ENCODE assay signal across 8 mouse cellular contexts in the genomic region with DNA sequence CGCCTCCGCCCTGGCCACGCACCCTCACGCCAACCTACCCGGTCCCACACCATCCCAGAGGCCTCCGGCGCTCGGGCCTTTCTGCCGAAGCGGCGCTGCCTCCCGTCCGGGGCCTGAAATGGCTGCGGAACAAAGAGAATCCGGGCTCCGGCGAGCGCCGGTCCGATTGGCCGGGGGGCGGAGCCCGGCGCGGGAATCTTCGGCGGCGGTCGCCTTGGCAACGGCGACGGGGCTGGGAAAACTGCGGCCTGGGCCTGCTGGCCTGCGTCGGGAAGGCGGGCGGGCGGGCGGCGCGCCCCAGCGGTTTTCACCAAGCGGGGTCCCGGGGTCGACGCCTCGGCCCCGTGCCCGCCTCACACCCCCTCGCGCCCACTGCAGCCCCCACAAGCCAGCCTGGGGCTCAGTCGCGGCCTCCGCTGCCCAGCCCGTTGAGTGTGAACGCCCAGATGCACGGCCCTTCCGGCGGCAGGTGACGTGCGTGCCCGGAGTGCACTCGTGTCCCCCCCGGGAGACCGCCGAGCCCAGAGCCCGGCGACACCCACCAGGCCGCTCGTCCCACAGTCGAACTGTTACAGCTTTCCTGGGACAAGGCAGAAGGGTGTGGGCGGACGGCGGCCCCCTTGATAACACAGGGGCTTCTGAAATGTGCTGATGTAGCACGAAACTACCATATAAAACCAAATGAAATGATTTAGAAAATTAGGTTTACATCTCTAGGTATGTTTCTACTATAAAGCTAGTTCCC. TPM values are rescaled to one million over a fixed set of nuclear protein-coding genes. Genes with fewer than 3 reads are reported as not detected.
DNase-seq lines count a peak whose midpoint lies in the region; ATAC-seq and TF ChIP-seq lines count a peak whose summit lies in the region.

Gene Tnpo1, minus strand, starts transcription at position 172 of the 745 bp plus-strand sequence.

- no peaks in the 10 kb centered on the region for H3K27me3 ChIP-seq in forebrain, embryonic 11.5 days (ENCODE audit: control insufficient read depth, insufficient read depth, low read length)
- H3K27me3 ChIP-seq in heart, embryonic 16.5 days (ENCODE audit: control insufficient read depth, insufficient read depth, low read length) = no peaks in the 10 kb centered on the region
- H3K27me3 ChIP-seq in liver, embryonic 16.5 days (ENCODE audit: control insufficient read depth, insufficient read depth, low read depth, low read length) = no peaks in the 10 kb centered on the region
- H3K27me3 ChIP-seq in neural tube, embryonic 13.5 days = no peaks in the 10 kb centered on the region
- H3K27me3 ChIP-seq in testis, adult 2 months (ENCODE audit: control insufficient read depth, insufficient read depth, low read length) = no peaks in the 10 kb centered on the region

- H3K27ac ChIP-seq in forebrain, embryonic 11.5 days (ENCODE audit: low read depth, low read length) = peak within 1 kb of the TSS; percentile 96
- H3K27ac ChIP-seq in heart, embryonic 16.5 days (ENCODE audit: low read length) = peak within 1 kb of the TSS; percentile 95
- H3K27ac ChIP-seq in liver, embryonic 16.5 days (ENCODE audit: low read length) = peak within 1 kb of the TSS; percentile 92
- peak within 1 kb of the TSS; percentile 99 for H3K27ac ChIP-seq in neural tube, embryonic 13.5 days (replicated peaks)
- H3K27ac ChIP-seq in testis, adult 2 months (ENCODE audit: control insufficient read depth, insufficient read depth, low read depth, low read length) = peak within 1 kb of the TSS; percentile 94

- TF ChIP-seq POLR2A in testis, adult 2 months (IDR thresholded peaks at IDR 0.05; ENCODE audit: control insufficient read depth, low read depth, low read length) = peak; percentile 73

- peak; percentile 74 to 75 for DNase-seq in CD8-positive naive resting alpha-beta T cell, adult 2 months (ENCODE audit: low read depth in 2 of 2, low spot score in 2 of 2)
- peak; percentile 70 for DNase-seq in c-Kit-positive CD71-negative TER-119-negative erythroid progenitor cells, embryonic 14.5 days (ENCODE audit: low read depth)
- peak; percentile 97 for DNase-seq in forebrain, embryonic 11.5 days (ENCODE audit: low spot score)
- peak; percentile 95 to 97 for DNase-seq in kidney, postnatal 4 days

- peak within 1 kb of the TSS; percentile 100 for H3K9ac ChIP-seq in forebrain, embryonic 11.5 days (ENCODE audit: low read length)
- peak within 1 kb of the TSS; percentile 97 for H3K9ac ChIP-seq in heart, embryonic 16.5 days (ENCODE audit: low read length)
- peak within 1 kb of the TSS; percentile 98 for H3K9ac ChIP-seq in liver, embryonic 16.5 days (ENCODE audit: low read depth, low read length)
- peak within 1 kb of the TSS; percentile 100 for H3K9ac ChIP-seq in neural tube, embryonic 13.5 days

- ATAC-seq in forebrain, embryonic 11.5 days (replicated peaks; ENCODE audit: low FRiP score) = peak; percentile 96
- peak; percentile 93 for ATAC-seq in heart, embryonic 16.5 days (replicated peaks; ENCODE audit: extremely low read depth, insufficient read depth, low FRiP score)
- peak; percentile 91 for ATAC-seq in liver, embryonic 16.5 days (ENCODE audit: low read depth)
- ATAC-seq in neural tube, embryonic 13.5 days (ENCODE audit: low read depth) = peak; percentile 93

- H3K4me1 ChIP-seq in forebrain, embryonic 11.5 days (replicated peaks; ENCODE audit: control insufficient read depth, insufficient read depth, low read length) = peaks cover 3% of the 10 kb centered on the region; the same call in 1 of the 2 replicates
- H3K4me1 ChIP-seq in heart, embryonic 16.5 days (ENCODE audit: control insufficient read depth, insufficient read depth, low read length) = peaks cover 15% of the 10 kb centered on the region
- H3K4me1 ChIP-seq in liver, embryonic 16.5 days (ENCODE audit: control insufficient read depth, low read depth, low read length) = peaks cover 16% of the 10 kb centered on the region
- peaks cover 38% of the 10 kb centered on the region for H3K4me1 ChIP-seq in neural tube, embryonic 13.5 days (replicated peaks)
- H3K4me1 ChIP-seq in testis, adult 2 months (ENCODE audit: control insufficient read depth, insufficient read depth, low read length) = peaks cover 6% of the 10 kb centered on the region; the same call in 1 of the 2 replicates

- H3K36me3 ChIP-seq in forebrain, embryonic 11.5 days (ENCODE audit: control insufficient read depth, insufficient read depth, low read length) = peaks cover 11% of the 10 kb centered on the region
- H3K36me3 ChIP-seq in heart, embryonic 16.5 days (ENCODE audit: control insufficient read depth, insufficient read depth) = peaks cover 4% of the 10 kb centered on the region
- peaks cover 2% of the 10 kb centered on the region for H3K36me3 ChIP-seq in liver, embryonic 16.5 days (ENCODE audit: control insufficient read depth, insufficient read depth)
- peaks cover 12% of the 10 kb centered on the region for H3K36me3 ChIP-seq in neural tube, embryonic 13.5 days
- H3K36me3 ChIP-seq in testis, adult 2 months (ENCODE audit: control insufficient read depth, insufficient read depth, low read length) = no peaks in the 10 kb centered on the region; the same call in 1 of the 2 replicates

- 2% methylated on average over 65 of the region's 75 CpGs for WGBS in forebrain, embryonic 11.5 days
- under 1% methylated on average over 74 of the region's 75 CpGs for WGBS in heart, embryonic 16.5 days
- WGBS in liver, embryonic 16.5 days (ENCODE audit: insufficient replicate concordance) = under 1% methylated on average over 75 of the region's 75 CpGs
- WGBS in neural tube, embryonic 13.5 days = under 1% methylated on average over 69 of the region's 75 CpGs

- H3K4me3 ChIP-seq in forebrain, embryonic 11.5 days (ENCODE audit: low read depth, low read length) = peak within 1 kb of the TSS; percentile 99
- peak within 1 kb of the TSS; percentile 95 for H3K4me3 ChIP-seq in heart, embryonic 16.5 days (ENCODE audit: low read length)
- H3K4me3 ChIP-seq in liver, embryonic 16.5 days (ENCODE audit: low read depth, low read length) = peak within 1 kb of the TSS; percentile 98
- H3K4me3 ChIP-seq in neural tube, embryonic 13.5 days = peak within 1 kb of the TSS; percentile 98
- peak within 1 kb of the TSS; percentile 95 for H3K4me3 ChIP-seq in testis, adult 2 months (ENCODE audit: control insufficient read depth, low read depth, low read length)

- H3K9me3 ChIP-seq in forebrain, embryonic 11.5 days (ENCODE audit: control insufficient read depth, low read length) = no peaks in the 10 kb centered on the region
- no peaks in the 10 kb centered on the region for H3K9me3 ChIP-seq in heart, embryonic 16.5 days (replicated peaks; ENCODE audit: control insufficient read depth, low read length)
- H3K9me3 ChIP-seq in liver, embryonic 16.5 days (replicated peaks; ENCODE audit: control insufficient read depth, low read length) = no peaks in the 10 kb centered on the region
- no peaks in the 10 kb centered on the region for H3K9me3 ChIP-seq in neural tube, embryonic 13.5 days

- H3K4me2 ChIP-seq in forebrain, embryonic 11.5 days (ENCODE audit: low read depth, low read length, severe bottlenecking) = peak within 1 kb of the TSS; percentile 68
- H3K4me2 ChIP-seq in heart, embryonic 16.5 days (ENCODE audit: low read depth, low read length) = peak within 1 kb of the TSS; percentile 93
- H3K4me2 ChIP-seq in liver, embryonic 16.5 days (ENCODE audit: low read depth, low read length) = peak within 1 kb of the TSS; percentile 93
- peak within 1 kb of the TSS; percentile 90 for H3K4me2 ChIP-seq in neural tube, embryonic 13.5 days

- TF ChIP-seq CTCF in testis, adult 2 months (IDR thresholded peaks at IDR 0.05; ENCODE audit: control insufficient read depth, insufficient read depth, insufficient replicate concordance, low read depth, low read length) = no peak

RNA-seq across cellular contexts. Expression of gene Tnpo1, which starts in this region (rescaled TPM):
- polyA plus RNA-seq in forebrain, embryonic 11.5 days (2014; fragmentation: Nextera tagmentation; extraction: Ambion mirVana) = 60.2 and 65.7 TPM in 2 replicates
- polyA plus RNA-seq in heart, embryonic 16.5 days (2015; fragmentation: Nextera tagmentation; extraction: Ambion mirVana) = 39.5 and 40.5 TPM in 2 replicates
- polyA plus RNA-seq in liver, embryonic 16.5 days (2015; fragmentation: Nextera tagmentation; extraction: Ambion mirVana) = 18.1 and 20.9 TPM in 2 replicates
- 51.9 and 63.7 TPM in 2 replicates for polyA plus RNA-seq in neural tube, embryonic 13.5 days (2015; fragmentation: Nextera tagmentation; extraction: Ambion mirVana)
- polyA plus RNA-seq in testis, adult 2 months (2012; rRNA removed) = 51.7 and 60.9 TPM in 2 replicates

Comparison
In these comparisons a context has a peak if more than half of its experiments do, and no peak if none do; other contexts are left out.
1. Peak in every context shown above with its lines: DNase-seq, ATAC-seq, H3K4me3 ChIP-seq and H3K27ac ChIP-seq.